Mouse (Mus musculus) MEL (cell line): ENCODE measurements around the gene Rpl36a. TPM values are rescaled to one million over a fixed set of nuclear protein-coding genes. Genes with fewer than 3 reads are reported as not detected.
A peak's percentile ranks its signal among the peaks of the same experiment; 100 is the strongest.

Experiments
- DNase-seq: peaks from one replicate; pipeline ENCODE4 v3.0.0; 2011; ENCODE audit warnings: low read depth, low spot score
- H3K27ac ChIP-seq: 2 replicates; pipeline ENCODE4 v1.5.1; 2012; ENCODE audit warnings: low read depth, mild to moderate bottlenecking, control low read depth, low read length, moderate library complexity; ENCODE audit not compliant: control insufficient read depth
- H3K27me3 ChIP-seq, 2 experiments: fragments of 150-350 bp in 1 of 2; sonication (generic) in 1 of 2; 2 replicates each; pipeline ENCODE4 v1.6.1; 2012; ENCODE audit warnings: low read length in 2 of 2, mild to moderate bottlenecking in 2 of 2, improper control_type of control experiment in 1 of 2, moderate library complexity in 1 of 2; ENCODE audit not compliant: insufficient read depth in 2 of 2, control insufficient read depth in 1 of 2
- H3K36me3 ChIP-seq, 2 experiments: 2 replicates each; pipeline ENCODE4 v1.6.1; 2012 to 2014; ENCODE audit warnings: low read length in 2 of 2, improper control_type of control experiment in 1 of 2, inconsistent platforms in 1 of 2, mild to moderate bottlenecking in 1 of 2; ENCODE audit not compliant: insufficient read depth in 2 of 2, control insufficient read depth in 1 of 2
- H3K4me1 ChIP-seq, 2 experiments: fragments of 150-350 bp in 1 of 2; sonication (generic) in 1 of 2; 2 replicates each; pipeline ENCODE4 v1.6.1; 2012; ENCODE audit warnings: low read length in 2 of 2, improper control_type of control experiment in 1 of 2, mild to moderate bottlenecking in 1 of 2; ENCODE audit not compliant: insufficient read depth in 2 of 2, control insufficient read depth in 1 of 2
- H3K4me3 ChIP-seq, 2 experiments: fragments of 150-350 bp in 1 of 2; sonication (generic) in 1 of 2; 2 replicates each; pipeline ENCODE4 v1.5.1; 2012; ENCODE audit warnings: low read depth in 2 of 2, low read length in 2 of 2, mild to moderate bottlenecking in 2 of 2, moderate library complexity in 2 of 2, control low read depth in 1 of 2, improper control_type of control experiment in 1 of 2; ENCODE audit not compliant: control insufficient read depth in 1 of 2, insufficient read depth in 1 of 2
- H3K79me2 ChIP-seq: 2 replicates; pipeline ENCODE4 v1.6.1; 2012; ENCODE audit warnings: mild to moderate bottlenecking, low read length, moderate library complexity; ENCODE audit not compliant: control insufficient read depth, poor library complexity, insufficient read depth
- H3K9ac ChIP-seq: 2 replicates; pipeline ENCODE4 v1.6.1; 2012; ENCODE audit warnings: low read depth, mild to moderate bottlenecking, control low read depth, low read length, moderate library complexity; ENCODE audit not compliant: control insufficient read depth, poor library complexity, severe bottlenecking
- H3K9me3 ChIP-seq: fragments of 150-350 bp; sonication (generic); replicated peaks from 2 replicates; pipeline ENCODE4 v1.6.1; 2012; ENCODE audit warnings: mild to moderate bottlenecking, low read length, improper control_type of control experiment, moderate library complexity; ENCODE audit not compliant: insufficient read depth
- CHD1 ChIP-seq: IDR thresholded peaks from 2 replicates; pipeline ENCODE4 v1.6.1; 2012; ENCODE audit warnings: low read depth, mild to moderate bottlenecking, inconsistent platforms, low read length, improper control_type of control experiment
- CTCF ChIP-seq, 3 experiments: IDR thresholded peaks in 2 of 3; conservative IDR thresholded peaks in 1 of 3; 2 replicates each; pipeline ENCODE4 v1.5.1; 2011 to 2012; ENCODE audit warnings: low read length in 3 of 3, low read depth in 2 of 3, mild to moderate bottlenecking in 2 of 3, improper control_type of control experiment in 1 of 3, inconsistent platforms in 1 of 3, mixed read lengths in 1 of 3, moderate library complexity in 1 of 3; ENCODE audit not compliant: control insufficient read depth in 1 of 3, insufficient read depth in 1 of 3, poor library complexity in 1 of 3, severe bottlenecking in 1 of 3
- ELF1 ChIP-seq: IDR thresholded peaks from 2 replicates; pipeline ENCODE4 v1.6.1; 2014; ENCODE audit warnings: low read depth, mild to moderate bottlenecking, inconsistent platforms, low read length, improper control_type of control experiment, moderate library complexity
- EP300 ChIP-seq, 2 experiments: IDR thresholded peaks; 2 replicates each; pipeline ENCODE4 v1.6.1; 2011; ENCODE audit warnings: improper control_type of control experiment in 2 of 2, low read length in 2 of 2, low read depth in 1 of 2, mild to moderate bottlenecking in 1 of 2
- ETS1 ChIP-seq: IDR thresholded peaks from 2 replicates; pipeline ENCODE4 v1.6.1; 2012; ENCODE audit warnings: low read depth, mild to moderate bottlenecking, inconsistent platforms, low read length, improper control_type of control experiment, moderate library complexity
- GABPA ChIP-seq: IDR thresholded peaks from 2 replicates; pipeline ENCODE4 v1.6.1; 2012; ENCODE audit warnings: low read depth, mild to moderate bottlenecking, inconsistent platforms, low read length, improper control_type of control experiment, moderate library complexity
- GATA1 ChIP-seq: IDR thresholded peaks from 2 replicates; pipeline ENCODE4 v1.6.1; 2011; ENCODE audit warnings: low read depth, low read length, improper control_type of control experiment
- KAT2A ChIP-seq: conservative IDR thresholded peaks from 2 replicates; pipeline ENCODE4 v1.6.1; 2012; ENCODE audit warnings: low read depth, low read length, improper control_type of control experiment, inconsistent platforms
- MAFK ChIP-seq: IDR thresholded peaks from 2 replicates; pipeline ENCODE4 v1.6.1; 2011; ENCODE audit warnings: low read depth, mild to moderate bottlenecking, low read length, improper control_type of control experiment, borderline replicate concordance
- MAZ ChIP-seq: IDR thresholded peaks from 2 replicates; pipeline ENCODE4 v1.6.1; 2012; ENCODE audit warnings: low read depth, mild to moderate bottlenecking, inconsistent platforms, low read length, improper control_type of control experiment
- MEF2A ChIP-seq: IDR thresholded peaks from 2 replicates; pipeline ENCODE4 v1.6.1; 2014; ENCODE audit warnings: low read depth, mild to moderate bottlenecking, inconsistent platforms, low read length, improper control_type of control experiment; ENCODE audit not compliant: poor library complexity, insufficient replicate concordance, severe bottlenecking; ENCODE audit errors: extremely low read depth
- NRF1 ChIP-seq: IDR thresholded peaks from 2 replicates; pipeline ENCODE4 v1.6.1; 2014; ENCODE audit warnings: low read depth, mild to moderate bottlenecking, inconsistent platforms, low read length, improper control_type of control experiment, moderate library complexity; ENCODE audit not compliant: poor library complexity, insufficient read depth, severe bottlenecking
- POLR2A ChIP-seq, 2 experiments: IDR thresholded peaks; 2 replicates each; pipeline ENCODE4 v1.6.1; 2011 to 2012; ENCODE audit warnings: low read length in 2 of 2, mild to moderate bottlenecking in 2 of 2, control low read depth in 1 of 2, improper control_type of control experiment in 1 of 2, low read depth in 1 of 2, moderate library complexity in 1 of 2; ENCODE audit not compliant: control insufficient read depth in 1 of 2, insufficient read depth in 1 of 2, poor library complexity in 1 of 2
- POLR2AphosphoS2 ChIP-seq: IDR thresholded peaks from 2 replicates; pipeline ENCODE4 v1.6.1; 2011; ENCODE audit warnings: low read length, improper control_type of control experiment
- POLR2AphosphoS5 ChIP-seq: IDR thresholded peaks from 2 replicates; pipeline ENCODE4 v1.6.1; 2012; ENCODE audit warnings: low read depth, borderline replicate concordance, mild to moderate bottlenecking, inconsistent platforms, low read length, moderate library complexity, mixed read lengths
- RAD21 ChIP-seq: IDR thresholded peaks from 2 replicates; pipeline ENCODE4 v1.6.1; 2011; ENCODE audit warnings: mild to moderate bottlenecking, low read depth, low read length, improper control_type of control experiment
- RCOR1 ChIP-seq: IDR thresholded peaks from 2 replicates; pipeline ENCODE4 v1.6.1; 2012; ENCODE audit warnings: low read depth, mild to moderate bottlenecking, inconsistent platforms, low read length, improper control_type of control experiment
- TAL1 ChIP-seq: IDR thresholded peaks from 2 replicates; pipeline ENCODE4 v1.6.1; 2012; ENCODE audit warnings: mild to moderate bottlenecking, inconsistent platforms, low read length, moderate library complexity, mixed read lengths
- TCF12 ChIP-seq: IDR thresholded peaks from 2 replicates; pipeline ENCODE4 v1.6.1; 2014; ENCODE audit warnings: low read depth, mild to moderate bottlenecking, inconsistent platforms, low read length, improper control_type of control experiment, moderate library complexity
- UBTF ChIP-seq: IDR thresholded peaks from 2 replicates; pipeline ENCODE4 v1.6.1; 2012; ENCODE audit warnings: low read depth, mild to moderate bottlenecking, inconsistent platforms, low read length, improper control_type of control experiment, moderate library complexity, borderline replicate concordance; ENCODE audit not compliant: insufficient read depth
- ZMIZ1 ChIP-seq: IDR thresholded peaks from 2 replicates; pipeline ENCODE4 v1.6.1; 2012; ENCODE audit warnings: low read depth, mild to moderate bottlenecking, inconsistent platforms, low read length, improper control_type of control experiment, moderate library complexity
- ZNF384 ChIP-seq: IDR thresholded peaks from 2 replicates; pipeline ENCODE4 v1.6.1; 2012; ENCODE audit warnings: low read depth, mild to moderate bottlenecking, inconsistent platforms, low read length, improper control_type of control experiment
- polyA plus RNA-seq, 2 experiments: library from polyadenylated mRNA; stranded (reverse) in 1 of 2; unstranded in 1 of 2; fragments of >175 nt in 1 of 2; fragments of >200 nt in 1 of 2; gene quantifications; 2 replicates each; pipeline versions ENCODE4 v1.2.1 to v1.2.4; 2012; ENCODE audit warnings: low replicate concordance in 2 of 2, low read depth in 1 of 2; ENCODE audit not compliant: insufficient read length in 2 of 2, insufficient read depth in 1 of 2, missing spikeins in 1 of 2
- total RNA-seq: library from RNA; depleted of rRNA; stranded (reverse); fragments of 300-350 nt; gene quantifications from 2 replicates; pipeline ENCODE4 v1.2.3, GENCODE M21; 2012

Gene Rpl36a
- total and polyA plus RNA-seq, 3 experiments, result 1,673 to 6,935 TPM; not detected in 1

DNA sequence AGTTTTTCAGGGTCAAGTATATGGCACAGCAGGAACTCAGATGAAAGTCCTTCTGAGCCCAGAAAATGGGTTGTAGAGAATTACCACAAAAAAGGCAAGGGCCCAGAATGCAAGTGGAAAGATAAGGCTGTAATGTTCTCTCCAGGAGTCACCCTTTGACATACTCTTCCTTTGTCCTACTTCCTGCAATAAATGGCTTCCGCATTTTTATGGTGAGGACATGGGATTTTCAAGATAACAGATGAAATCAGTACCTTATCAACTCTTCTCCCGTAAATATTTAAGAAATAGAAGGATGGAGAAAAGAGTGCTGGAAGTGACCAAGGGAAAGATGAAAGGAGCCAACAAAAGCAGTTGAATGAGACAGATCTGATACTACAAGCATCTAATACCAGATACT lies 42.7 kb downstream of the Rpl36a start:
- peaks cover 4 to 6% of the 10 kb centered on the region in 2 experiments; a peak in 3 of 4 replicates for H3K27me3 ChIP-seq
- DNase-seq, result peak; percentile 40
- peaks cover 0 to 3% of the 10 kb centered on the region in 2 experiments; a peak in 1 of 4 replicates for H3K36me3 ChIP-seq
- peaks cover 3 to 10% of the 10 kb centered on the region in 2 experiments; a peak in 3 of 4 replicates for H3K4me1 ChIP-seq
- no peak overlapping the region for H3K4me3 ChIP-seq
- no peaks in the 10 kb centered on the region for H3K79me2 ChIP-seq
- no peak for TF ChIP-seq POLR2A (IDR thresholded peaks at IDR 0.05; ENCODE audit: control insufficient read depth in 1 of 2, insufficient read depth in 1 of 2, low read depth in 1 of 2, low read length in 2 of 2, poor library complexity in 1 of 2)
- no peak for TF ChIP-seq GABPA
- no peak for TF ChIP-seq POLR2AphosphoS2
- no peak for TF ChIP-seq UBTF
- peak; percentile 29; the same call in 1 of the 2 replicates for TF ChIP-seq ELF1
- TF ChIP-seq TCF12, result no peak
- no peak for TF ChIP-seq KAT2A
- TF ChIP-seq ETS1, result 0 out of 2 replicates have a peak, but pooled peaks have one; percentile 8
- TF ChIP-seq MAZ, result no peak
- TF ChIP-seq CTCF (IDR thresholded peaks at IDR 0.05 in 2 of 3, conservative IDR thresholded peaks at IDR 0.05 in 1 of 3; ENCODE audit: control insufficient read depth in 1 of 3, insufficient read depth in 1 of 3, low read depth in 2 of 3, low read length in 3 of 3, poor library complexity in 1 of 3, severe bottlenecking in 1 of 3), result no peak
- TF ChIP-seq ZNF384, result no peak
- no peak for TF ChIP-seq NRF1
- TF ChIP-seq MAFK, result no peak
- TF ChIP-seq POLR2AphosphoS5, result no peak
- peak; percentile 31 to 65; a peak in 2 of 4 replicates for TF ChIP-seq EP300 (IDR thresholded peaks at IDR 0.05; ENCODE audit: low read depth in 1 of 2, low read length in 2 of 2)
- TF ChIP-seq ZMIZ1, result no peak
- TF ChIP-seq CHD1, result no peak
- peak; percentile 53; the same call in 1 of the 2 replicates for TF ChIP-seq RCOR1
- TF ChIP-seq TAL1, result no peak
- TF ChIP-seq RAD21, result no peak
- no peak for TF ChIP-seq MEF2A
- peak; percentile 74 for TF ChIP-seq GATA1
- no peak overlapping the region for H3K9ac ChIP-seq
- H3K9me3 ChIP-seq, result no peaks in the 10 kb centered on the region
- H3K27ac ChIP-seq, result no peak overlapping the region
